Mouse (Mus musculus) intestine, embryonic 16.5 days (tissue): ENCODE data around the gene Ptpn14. TPM values are rescaled to one million over a fixed set of nuclear protein-coding genes. Genes with fewer than 3 reads are reported as not detected.

Experiments used
- ATAC-seq: fragments of 200-750 bp; cut with Nextera tagmentation; 2 replicates; pipeline ENCODE4 v1.8.0; 2017; ENCODE audit warnings: moderate TSS enrichment, moderate library complexity
- H3K27ac ChIP-seq: fragments of 300-500 bp; sonication (generic); 2 replicates; pipeline ENCODE4 v1.5.1; 2014; ENCODE audit warnings: mild to moderate bottlenecking, low read length
- H3K27me3 ChIP-seq: fragments of 300-500 bp; sonication (generic); replicated peaks from 2 replicates; pipeline ENCODE4 v1.6.1; 2014; ENCODE audit warnings: low read length, control low read depth, mixed read lengths; ENCODE audit not compliant: control insufficient read depth, insufficient read depth
- H3K36me3 ChIP-seq: fragments of 300-500 bp; sonication (generic); 2 replicates; pipeline ENCODE4 v1.6.1; 2014; ENCODE audit warnings: low read length, control low read depth; ENCODE audit not compliant: control insufficient read depth, insufficient read depth
- H3K4me1 ChIP-seq: fragments of 300-500 bp; sonication (generic); 2 replicates; pipeline ENCODE4 v1.6.1; 2014; ENCODE audit warnings: low read length, control low read depth, mixed read lengths; ENCODE audit not compliant: control insufficient read depth, insufficient read depth
- H3K4me2 ChIP-seq: fragments of 300-500 bp; sonication (generic); 2 replicates; pipeline ENCODE4 v1.6.1; 2014; ENCODE audit warnings: low read depth, low read length, control low read depth
- H3K4me3 ChIP-seq: fragments of 300-500 bp; sonication (generic); 2 replicates; pipeline ENCODE4 v1.5.1; 2014; ENCODE audit warnings: mild to moderate bottlenecking, low read length
- H3K9ac ChIP-seq: fragments of 300-500 bp; sonication (generic); 2 replicates; pipeline ENCODE4 v1.6.1; 2014; ENCODE audit warnings: low read depth, low read length
- H3K9me3 ChIP-seq: fragments of 300-500 bp; sonication (generic); 2 replicates; pipeline ENCODE4 v1.6.1; 2016; ENCODE audit warnings: low read length, control low read depth; ENCODE audit not compliant: control insufficient read depth
- WGBS: fragments of 180-500 bp; shearing (Covaris S2); extraction: QIAGEN DNeasy Blood & Tissue Kit; methylation state at CpG from one replicate; pipeline ENCODE4 v1.1.7; 2014; 5-methylcytosine and 5-hydroxymethylcytosine counted together
- polyA plus RNA-seq: library from polyadenylated mRNA; unstranded; fragments of >200 nt; fragmentation: Nextera tagmentation; extraction: Ambion mirVana; gene quantifications from 2 replicates; pipeline ENCODE4 v1.2.1, GENCODE M21; 2015

Gene Ptpn14
- polyA plus RNA-seq, 1 experiment from 2014 or later: 4.0 TPM

DNA sequence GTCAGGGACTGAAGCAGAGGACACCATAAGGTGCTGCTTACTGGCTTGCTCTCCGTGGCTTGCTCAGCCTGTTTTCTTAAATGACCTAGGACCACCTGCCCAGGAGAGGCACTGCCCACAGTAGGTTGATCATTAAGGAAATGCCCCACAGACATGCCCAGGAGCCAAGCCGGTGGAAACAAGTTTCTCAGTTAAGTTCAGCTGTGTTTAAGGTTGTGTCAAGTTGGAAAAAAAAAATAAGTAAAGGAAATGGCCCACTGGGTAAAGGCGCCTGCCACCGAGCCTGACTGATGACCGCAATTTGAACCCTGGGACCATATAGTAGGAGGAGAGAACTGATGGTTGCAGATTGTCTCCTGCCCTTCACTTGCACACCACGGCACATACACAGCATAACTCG lies 62.6 kb downstream of the Ptpn14 start:
- Histone ChIP-seq H3K9ac (no peak overlapping the region), H3K36me3 (no peaks in the 10 kb centered on the region), H3K4me2 (no peak overlapping the region), H3K27me3 (no peaks in the 10 kb centered on the region), H3K27ac (no peak overlapping the region), H3K4me3 (no peak overlapping the region), H3K9me3 (no peaks in the 10 kb centered on the region), H3K4me1 (peaks cover 17% of the 10 kb centered on the region)
- no peak for ATAC-seq
- 49% methylated on average over 7 of the region's 7 CpGs for WGBS

DNA sequence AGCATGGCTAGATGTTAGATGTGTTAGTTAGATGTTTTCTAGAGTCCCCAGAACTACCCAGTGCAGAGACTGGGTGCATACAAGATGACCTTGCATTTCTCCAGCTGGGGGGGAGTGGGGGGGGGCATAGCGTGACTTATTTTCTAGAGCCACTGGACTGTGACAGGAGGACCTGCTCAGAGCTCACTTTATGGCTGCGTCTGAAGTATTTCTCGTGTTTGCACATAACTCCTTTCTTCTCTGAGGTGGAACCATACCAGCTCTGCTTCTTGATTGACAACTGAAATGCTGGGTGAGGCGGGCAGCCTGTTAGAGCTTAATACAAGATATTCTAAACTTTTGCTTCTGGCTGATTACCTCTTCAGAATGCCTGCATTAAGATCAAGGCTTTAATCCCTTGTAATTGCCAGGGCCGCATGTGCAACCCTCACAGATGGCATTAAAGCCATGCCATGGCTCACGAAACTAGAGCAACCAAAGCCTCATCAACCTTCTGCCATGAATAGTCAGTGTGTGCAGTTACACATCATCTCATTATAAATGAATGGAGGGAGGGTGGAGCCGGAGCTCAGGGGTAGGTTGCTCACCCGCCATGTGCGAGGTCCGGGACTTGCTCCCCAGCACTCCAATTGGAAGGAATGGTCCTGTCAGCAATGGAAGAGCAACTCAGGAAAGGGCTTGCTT lies 63.6 kb downstream of the Ptpn14 start:
- H3K36me3 ChIP-seq: no peaks in the 10 kb centered on the region
- ATAC-seq: no peak
- no peaks in the 10 kb centered on the region for H3K27me3 ChIP-seq
- no peak overlapping the region for H3K9ac ChIP-seq
- no peak overlapping the region for H3K4me3 ChIP-seq
- no peak overlapping the region for H3K27ac ChIP-seq
- WGBS: 88% methylated on average over 10 of the region's 10 CpGs
- H3K4me1 ChIP-seq: peaks cover 17% of the 10 kb centered on the region
- H3K9me3 ChIP-seq: no peaks in the 10 kb centered on the region
- no peak overlapping the region for H3K4me2 ChIP-seq

DNA sequence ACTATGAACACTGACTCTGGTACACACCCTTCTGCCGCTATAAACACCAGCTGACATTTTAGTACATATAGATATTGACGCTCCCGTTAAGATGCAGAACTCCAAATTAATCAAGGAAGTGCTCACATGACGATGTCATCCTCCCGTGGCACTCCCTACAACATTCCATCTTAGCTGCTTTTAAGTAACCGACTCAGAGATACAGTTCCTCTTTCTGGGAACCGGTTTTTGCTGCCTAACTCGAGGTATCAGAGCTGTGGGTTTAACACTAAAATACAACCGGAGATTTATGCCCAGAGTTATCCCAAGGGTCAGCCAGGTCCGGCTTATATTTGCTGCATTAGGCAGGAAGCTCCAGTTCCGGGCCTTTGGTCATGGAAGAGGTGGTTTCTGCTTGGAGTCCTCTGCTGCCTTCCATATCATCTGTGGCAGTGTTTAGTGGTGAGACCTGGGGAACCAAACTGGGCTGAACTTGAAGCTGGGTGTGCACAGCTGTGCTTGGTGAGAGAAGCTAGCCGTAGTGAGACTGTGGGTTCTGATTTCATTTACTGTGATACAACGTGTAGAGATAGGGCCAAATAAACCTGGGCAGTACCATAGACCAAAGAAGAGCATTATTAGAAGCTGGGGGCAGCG lies 64.6 kb downstream of the Ptpn14 start:
- 62% methylated on average over 14 of the region's 14 CpGs for WGBS
- no peak overlapping the region for H3K9ac ChIP-seq

DNA sequence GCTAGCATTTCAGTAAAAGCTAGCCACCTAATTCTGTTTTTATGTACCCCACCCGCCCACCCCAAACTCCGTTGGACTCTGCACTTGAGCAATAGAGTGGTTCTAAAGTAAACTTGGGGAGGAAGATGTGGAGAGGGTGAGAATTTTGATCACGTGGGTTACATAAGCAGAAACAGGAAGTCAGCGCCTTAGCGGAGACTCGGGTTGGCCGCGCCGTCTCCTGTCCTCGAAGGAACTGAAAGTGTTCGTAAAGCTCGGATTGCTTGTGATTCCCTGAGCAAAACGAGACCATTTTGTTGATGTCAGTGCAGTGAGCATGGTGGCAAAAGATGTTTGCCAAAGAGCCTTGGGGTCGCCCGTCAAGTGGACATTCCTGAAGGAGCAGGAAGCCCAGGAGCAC lies 70.9 kb downstream of the Ptpn14 start:
- no peaks in the 10 kb centered on the region for H3K9me3 ChIP-seq
- H3K4me3 ChIP-seq: no peak overlapping the region
- H3K4me1 ChIP-seq: peaks cover 8% of the 10 kb centered on the region; the same call in 1 of the 2 replicates
- ATAC-seq: no peak
- no peaks in the 10 kb centered on the region for H3K36me3 ChIP-seq
- no peak overlapping the region for H3K9ac ChIP-seq
- no peak overlapping the region for H3K4me2 ChIP-seq
- 65% methylated on average over 15 of the region's 15 CpGs for WGBS
- H3K27me3 ChIP-seq: no peaks in the 10 kb centered on the region
- no peak overlapping the region for H3K27ac ChIP-seq

More for the DNA sequence above, 64.6 kb downstream of the Ptpn14 start:
- Histone ChIP-seq H3K27me3 (no peaks in the 10 kb centered on the region), H3K4me1 (peaks cover 14% of the 10 kb centered on the region), H3K4me3 (no peak overlapping the region), H3K9me3 (no peaks in the 10 kb centered on the region), H3K36me3 (no peaks in the 10 kb centered on the region), H3K27ac (no peak overlapping the region), H3K4me2 (no peak overlapping the region)
- ATAC-seq: no peak

DNA sequence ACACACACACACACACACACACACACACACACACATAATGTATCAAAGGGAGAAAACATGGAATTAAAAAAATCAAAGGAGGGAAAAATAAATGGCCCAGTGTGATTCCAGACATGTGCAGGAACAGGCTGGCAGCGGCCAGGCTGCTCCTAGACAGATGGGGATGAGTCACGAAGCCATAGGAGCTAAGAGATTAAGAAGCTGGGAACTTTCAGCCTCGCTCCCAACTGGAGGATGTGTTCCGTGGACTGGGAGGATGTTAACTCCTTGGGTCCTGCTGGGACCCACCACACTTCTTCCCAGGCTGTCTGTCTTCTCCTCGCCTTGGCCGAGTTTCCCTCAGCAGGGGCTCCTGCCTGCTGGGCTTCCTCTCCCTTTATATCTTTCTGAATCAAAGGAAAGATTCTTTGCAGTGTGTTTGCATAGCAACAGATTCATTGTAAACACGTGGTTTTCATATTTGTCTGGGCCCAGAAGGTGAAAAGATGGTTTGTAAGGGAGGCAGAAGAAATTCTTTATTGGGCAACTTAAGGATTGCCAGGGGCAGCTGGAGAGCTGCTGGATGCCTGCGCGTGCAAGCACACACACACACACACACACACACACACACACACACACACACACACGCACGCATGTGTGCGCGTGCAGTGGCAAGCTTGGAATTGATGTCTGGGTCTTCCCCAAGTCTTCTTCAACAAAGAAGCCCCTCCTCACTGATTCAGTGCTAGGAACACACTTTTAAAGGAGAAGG lies 72.3 kb downstream of the Ptpn14 start:
- Histone ChIP-seq H3K9ac (no peak overlapping the region), H3K4me1 (0 out of 2 replicates have a peak, but pooled peaks cover 7% of the 10 kb centered on the region), H3K36me3 (no peaks in the 10 kb centered on the region), H3K4me3 (no peak overlapping the region), H3K27ac (no peak overlapping the region), H3K4me2 (no peak overlapping the region), H3K9me3 (no peaks in the 10 kb centered on the region), H3K27me3 (no peaks in the 10 kb centered on the region)
- WGBS: 54% methylated on average over 13 of the region's 13 CpGs
- ATAC-seq: no peak

DNA sequence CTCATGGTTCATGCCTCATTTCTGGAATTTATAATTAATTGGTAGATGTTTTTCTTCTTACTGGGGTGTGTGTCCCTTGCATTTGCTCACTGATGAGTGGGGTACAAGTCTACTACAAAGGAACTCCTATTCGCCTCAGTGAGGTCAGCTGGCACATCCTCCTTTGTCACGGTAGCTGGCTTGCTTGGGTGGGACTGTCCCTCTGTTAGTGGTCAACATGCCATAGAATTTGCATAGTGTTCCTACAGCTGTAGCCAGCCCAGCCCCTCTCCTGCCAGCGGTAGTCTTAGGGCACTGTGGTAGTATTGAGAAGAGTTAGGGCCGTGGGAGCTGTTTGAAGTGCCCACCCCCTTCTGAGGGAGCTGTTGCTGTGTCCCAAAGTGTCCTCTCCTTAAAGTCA lies 73.2 kb downstream of the Ptpn14 start:
- H3K4me3 ChIP-seq: no peak overlapping the region
- no peak overlapping the region for H3K27ac ChIP-seq
- no peaks in the 10 kb centered on the region for H3K36me3 ChIP-seq
- H3K9ac ChIP-seq: no peak overlapping the region
- ATAC-seq: no peak
- H3K27me3 ChIP-seq: no peaks in the 10 kb centered on the region
- H3K9me3 ChIP-seq: no peaks in the 10 kb centered on the region
- no peak overlapping the region for H3K4me2 ChIP-seq
- WGBS: 84% methylated on average over 4 of the region's 4 CpGs
- 0 out of 2 replicates have a peak, but pooled peaks cover 7% of the 10 kb centered on the region for H3K4me1 ChIP-seq

DNA sequence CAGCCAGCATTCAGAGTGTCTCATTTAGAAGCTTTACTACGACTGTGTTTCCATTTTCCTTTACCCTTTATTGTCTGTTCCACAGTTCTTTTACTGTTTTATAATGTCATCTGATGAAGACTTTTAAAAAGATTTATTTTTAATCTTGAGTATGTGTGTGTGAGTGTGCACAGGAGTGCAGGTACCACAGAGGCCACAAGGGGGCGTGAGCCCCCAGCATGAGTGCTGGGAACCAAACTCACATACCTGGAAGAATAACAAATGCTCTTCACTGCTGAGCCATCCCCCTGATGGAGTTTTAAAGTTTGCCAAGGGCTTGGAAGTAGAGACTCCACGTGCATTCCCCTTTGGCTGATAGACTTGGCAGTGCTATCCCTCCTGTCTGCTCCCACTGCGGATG lies 74.5 kb downstream of the Ptpn14 start:
- Histone ChIP-seq H3K4me2 (no peak overlapping the region), H3K36me3 (no peaks in the 10 kb centered on the region), H3K9me3 (no peaks in the 10 kb centered on the region), H3K27me3 (no peaks in the 10 kb centered on the region), H3K4me3 (no peak overlapping the region), H3K27ac (no peak overlapping the region), H3K9ac (no peak overlapping the region), H3K4me1 (0 out of 2 replicates have a peak, but pooled peaks cover 7% of the 10 kb centered on the region)
- WGBS: 92% methylated on average over 4 of the region's 4 CpGs
- ATAC-seq: no peak

DNA sequence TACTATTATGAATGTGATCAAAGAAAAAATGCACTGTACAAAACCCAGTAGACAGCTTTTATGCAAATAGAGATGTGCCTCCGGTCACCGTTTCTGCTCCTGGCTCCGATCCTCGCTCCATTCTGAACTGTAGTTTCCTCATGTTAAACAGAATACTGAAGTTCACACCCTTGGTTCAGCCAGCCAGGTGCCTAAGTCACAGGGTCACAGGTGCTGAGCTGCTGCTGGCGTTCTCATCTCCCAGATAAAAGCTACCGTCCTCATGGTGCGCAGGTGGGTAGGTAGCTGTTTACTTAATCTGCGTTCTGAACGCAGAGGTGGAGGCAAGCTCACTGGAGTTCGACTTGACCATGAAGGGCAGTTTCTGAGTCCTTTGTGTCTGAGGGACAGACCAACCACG lies 75.7 kb downstream of the Ptpn14 start:
- H3K27me3 ChIP-seq: no peaks in the 10 kb centered on the region
- no peak overlapping the region for H3K27ac ChIP-seq
- WGBS: 72% methylated on average over 11 of the region's 11 CpGs
- no peak overlapping the region for H3K9ac ChIP-seq
- no peaks in the 10 kb centered on the region for H3K9me3 ChIP-seq
- 0 out of 2 replicates have a peak, but pooled peaks cover 7% of the 10 kb centered on the region for H3K4me1 ChIP-seq
- no peak for ATAC-seq
- H3K4me3 ChIP-seq: no peak overlapping the region
- no peak overlapping the region for H3K4me2 ChIP-seq
- H3K36me3 ChIP-seq: no peaks in the 10 kb centered on the region

DNA sequence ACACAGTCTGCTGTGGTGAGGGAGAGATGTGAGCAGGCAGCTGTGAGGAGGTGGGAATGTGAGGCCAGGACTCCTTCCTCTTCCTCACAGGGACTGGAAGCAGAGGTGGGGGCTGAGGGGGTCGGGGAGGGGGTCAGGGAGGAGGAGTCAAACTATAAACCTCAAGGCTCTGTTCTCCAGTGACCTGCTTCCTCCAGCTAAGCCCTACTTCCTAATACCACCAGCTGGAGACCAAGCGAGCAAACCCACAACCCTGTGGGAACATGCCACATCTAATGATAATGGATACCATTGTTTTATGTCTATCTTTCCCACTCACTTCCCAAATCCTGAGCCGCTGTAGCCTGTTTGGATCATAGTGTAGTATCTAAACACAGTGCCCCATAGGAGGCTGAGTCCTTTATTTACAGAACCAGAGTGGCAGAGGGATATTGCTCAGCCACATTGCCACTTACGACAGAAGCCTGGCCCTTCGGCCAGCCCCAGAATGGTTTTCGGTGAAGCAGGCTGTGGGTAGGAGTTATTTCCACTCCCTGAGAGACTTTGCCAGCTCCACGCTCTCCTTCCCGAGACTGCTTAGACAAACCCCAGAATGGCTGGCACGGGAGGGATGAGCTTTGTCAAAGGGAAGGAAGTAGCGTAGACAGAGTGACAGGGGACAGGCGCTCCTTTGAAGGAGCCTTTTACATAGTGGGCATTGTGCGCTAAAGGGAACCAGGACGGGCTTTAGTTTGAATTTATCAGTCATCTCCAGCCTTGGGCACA lies 78.6 kb downstream of the Ptpn14 start:
- Histone ChIP-seq H3K4me3 (no peak overlapping the region), H3K4me2 (no peak overlapping the region), H3K9me3 (no peaks in the 10 kb centered on the region), H3K27me3 (no peaks in the 10 kb centered on the region), H3K36me3 (no peaks in the 10 kb centered on the region), H3K9ac (no peak overlapping the region), H3K4me1 (peaks cover 1% of the 10 kb centered on the region; the same call in 1 of the 2 replicates), H3K27ac (no peak overlapping the region)
- 72% methylated on average over 13 of the region's 13 CpGs for WGBS
- no peak for ATAC-seq
